Mouse (Mus musculus) urinary bladder, postnatal 10 days (tissue): Measurements from ENCODE around the gene Acsf3.

Experiments
- DNase-seq: peaks from one replicate; pipeline ENCODE4 v3.0.0; 2022; ENCODE audit warnings: low spot score

The Acsf3 gene

GRCm38 (mm10) chr8:122851692-122852545, 76.6 kb downstream of the Acsf3 start:
- DNase-seq, result no peak

- no peak for DNase-seq
These were observed 77.2 kb downstream of the Acsf3 start for GRCm38 (mm10) chr8:122852546-122852905.

GRCm38 (mm10) chr8:122853340-122853771, 78.1 kb downstream of the Acsf3 start:
- no peak for DNase-seq

GRCm38 (mm10) chr8:122854388-122854787, 79.1 kb downstream of the Acsf3 start:
- DNase-seq, result no peak

GRCm38 (mm10) chr8:122855123-122855522, 79.8 kb downstream of the Acsf3 start:
- no peak for DNase-seq

GRCm38 (mm10) chr8:122856288-122856687, 81.0 kb downstream of the Acsf3 start:
- no peak for DNase-seq

- no peak for DNase-seq
These were observed 84.6 kb downstream of the Acsf3 start for GRCm38 (mm10) chr8:122859843-122860242.

GRCm38 (mm10) chr8:122864719-122865129, 89.4 kb downstream of the Acsf3 start:
- DNase-seq, result no peak

- no peak for DNase-seq
These were observed 90.2 kb downstream of the Acsf3 start for GRCm38 (mm10) chr8:122865441-122865840.

- no peak for DNase-seq
These were observed 90.9 kb downstream of the Acsf3 start for GRCm38 (mm10) chr8:122866231-122866630.
